Comparison of ENCODE assay signal across 18 mouse cellular contexts in the genomic region with DNA sequence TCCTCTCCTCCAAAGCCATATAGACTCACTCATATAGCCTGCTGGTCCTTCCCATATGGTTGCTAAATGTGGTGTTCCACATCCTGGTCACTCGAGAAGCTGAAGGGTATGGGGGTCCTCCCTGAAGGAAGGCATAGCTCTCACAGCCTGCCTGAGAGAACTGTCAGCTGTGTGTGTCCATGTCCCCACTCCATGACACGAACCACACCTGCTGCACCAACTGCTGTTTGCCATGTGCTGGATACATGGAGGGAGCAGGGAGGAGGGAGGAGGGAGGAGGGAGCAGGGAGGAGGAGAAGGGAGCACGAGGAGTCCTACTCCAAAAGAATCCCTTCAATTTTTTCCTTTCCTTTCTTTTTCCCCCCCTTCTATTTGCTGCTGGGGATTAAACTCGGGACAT. TPM values are rescaled to one million over a fixed set of nuclear protein-coding genes. Genes with fewer than 3 reads are reported as not detected.
"Had no signal": no experiment of that assay in that cellular context is flagged by ENCODE, and none has a peak within 500 bp of the region (broad histone marks: within the 10 kb centered on the region; RNA-seq: fewer than 3 reads in every experiment).

No protein-coding gene starts in this region.

- DNase-seq: retina, postnatal 1 day; right cerebral cortex, adult 18-20 months; right cerebral cortex, postnatal 14 days; right cerebral cortex, postnatal 25 days; right cerebral cortex, postnatal 4 days; spleen, adult 18-20 months; thymus, adult 18-20 months; thymus, adult 2 months; thymus, postnatal 14 days; thymus, postnatal 25 days; thymus, postnatal 36 days; thymus, postnatal 4 days had no signal

- H3K9ac ChIP-seq: neural tube, embryonic 12.5 days; neural tube, embryonic 13.5 days; neural tube, embryonic 15.5 days; stomach, embryonic 15.5 days had no signal

- H3K9me3 ChIP-seq: neural tube, embryonic 12.5 days; neural tube, embryonic 13.5 days; neural tube, embryonic 15.5 days; stomach, embryonic 15.5 days had no signal

- H3K36me3 ChIP-seq: neural tube, embryonic 12.5 days; neural tube, embryonic 13.5 days; neural tube, embryonic 15.5 days; stomach, embryonic 15.5 days had no signal

- H3K4me3 ChIP-seq: neural tube, embryonic 12.5 days; neural tube, embryonic 13.5 days; neural tube, embryonic 15.5 days; stomach, embryonic 15.5 days had no signal

- H3K4me2 ChIP-seq: neural tube, embryonic 12.5 days; neural tube, embryonic 13.5 days; neural tube, embryonic 15.5 days; stomach, embryonic 15.5 days had no signal

- H3K4me1 ChIP-seq: neural tube, embryonic 12.5 days; neural tube, embryonic 13.5 days; neural tube, embryonic 15.5 days; stomach, embryonic 15.5 days had no signal

- H3K27me3 ChIP-seq: neural tube, embryonic 12.5 days; neural tube, embryonic 13.5 days; neural tube, embryonic 15.5 days; stomach, embryonic 15.5 days had no signal

- H3K27ac ChIP-seq: neural tube, embryonic 12.5 days; neural tube, embryonic 13.5 days; neural tube, embryonic 15.5 days; stomach, embryonic 15.5 days; stomach, postnatal 0 days had no signal

RNA-seq across cellular contexts. Expression of a gene that starts 30.8 kb away (rescaled TPM):
- total RNA-seq: neutrophil, adult 5-6 weeks had no signal
